Mouse (Mus musculus): ENCODE results near the gene Ntn1.

Ntn1 gene

DNA sequence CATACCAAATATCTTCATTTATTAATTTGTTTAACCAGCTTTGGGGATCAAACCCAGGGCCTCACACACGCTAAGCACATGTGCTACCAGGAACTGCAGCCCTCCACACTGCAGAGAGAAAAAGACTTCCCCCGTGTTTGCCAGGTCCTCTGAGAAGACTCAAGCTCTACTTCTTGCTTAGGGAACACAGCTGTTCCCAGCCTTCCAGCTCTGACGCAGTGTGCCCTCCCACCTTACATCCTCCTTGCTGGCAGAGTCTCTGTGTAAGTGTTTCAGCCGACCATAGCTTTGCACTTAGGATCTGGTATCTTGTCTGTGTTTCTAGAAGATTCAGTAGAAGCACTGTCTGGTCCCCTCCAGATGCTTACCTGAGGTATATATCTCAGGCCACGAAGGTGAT, 209.8 kb downstream of the Ntn1 start:
- WGBS = 67% methylated on average over 5 of the region's 5 CpGs

DNA sequence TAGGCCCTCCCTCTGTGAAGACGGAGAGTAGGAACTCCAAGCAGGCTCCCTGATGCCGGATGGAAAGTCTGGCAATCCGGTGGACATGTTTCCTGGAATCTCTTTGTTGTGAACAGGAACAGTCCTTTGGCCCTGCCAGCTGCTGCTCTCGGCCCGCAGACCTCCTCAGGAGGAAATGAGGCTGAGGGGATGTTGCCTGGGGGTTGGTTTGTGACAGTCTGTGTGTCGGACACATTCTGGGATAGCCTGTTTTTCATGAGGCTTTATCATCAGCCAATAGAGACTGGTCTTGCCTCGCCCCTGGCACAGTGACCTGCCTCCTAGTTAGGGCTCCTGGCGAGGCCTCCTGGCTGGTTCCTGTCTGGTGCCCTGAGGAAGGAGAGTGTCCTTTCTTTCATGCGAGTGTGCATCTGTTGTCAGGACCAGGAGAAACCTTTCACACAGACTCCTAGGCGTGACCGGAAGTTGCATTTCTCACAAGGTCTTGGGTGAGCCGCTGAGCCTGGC, 211.9 kb downstream of the Ntn1 start:
- 74% methylated on average over 12 of the region's 12 CpGs for WGBS

DNA sequence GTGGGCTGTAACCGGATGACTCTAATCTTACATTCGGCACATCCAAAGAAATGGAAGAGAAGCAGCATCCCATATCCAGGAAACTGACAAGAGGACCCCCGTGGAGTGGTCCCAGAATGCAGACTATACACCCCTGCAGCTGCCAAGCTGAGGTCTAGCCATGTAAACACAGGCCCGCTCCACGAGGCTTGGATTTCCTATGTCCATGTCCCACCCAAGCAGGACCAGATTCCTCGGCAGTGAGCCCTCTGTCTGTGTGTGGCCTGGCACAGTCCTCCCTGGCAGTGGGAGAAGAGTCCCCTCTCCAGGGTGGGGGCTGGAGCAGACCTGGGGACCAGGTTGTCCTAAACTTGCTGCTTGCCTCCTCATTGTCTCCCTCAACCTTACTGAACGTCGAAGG, 213.4 kb downstream of the Ntn1 start:
- WGBS = 74% methylated on average over 8 of the region's 8 CpGs

DNA sequence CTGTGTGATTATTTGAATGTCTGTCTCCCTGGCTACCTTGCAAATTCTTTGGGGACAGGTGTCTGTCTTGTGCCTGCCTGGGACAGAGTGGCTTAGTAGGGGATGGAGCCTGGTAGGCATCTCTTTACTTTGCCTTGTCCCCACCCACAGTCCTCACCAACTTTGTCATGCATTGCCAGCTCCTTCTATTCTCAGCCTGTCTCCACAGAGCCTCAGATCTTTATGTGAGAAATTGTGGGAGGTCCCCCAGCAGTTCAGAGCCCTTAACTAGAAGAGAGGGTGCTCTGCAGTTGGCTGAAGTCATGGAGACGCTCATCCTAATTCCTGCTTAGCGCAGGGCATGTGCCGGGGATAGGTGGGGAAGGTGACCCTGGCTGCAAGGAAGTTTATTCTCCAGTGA, 215.0 kb downstream of the Ntn1 start:
- WGBS = 65% methylated on average over 3 of the region's 3 CpGs

- WGBS = 82% methylated on average over 7 of the region's 7 CpGs
Measured at GRCm38 (mm10) chr11:68177415-68177814, 223.2 kb downstream of the Ntn1 start.

DNA sequence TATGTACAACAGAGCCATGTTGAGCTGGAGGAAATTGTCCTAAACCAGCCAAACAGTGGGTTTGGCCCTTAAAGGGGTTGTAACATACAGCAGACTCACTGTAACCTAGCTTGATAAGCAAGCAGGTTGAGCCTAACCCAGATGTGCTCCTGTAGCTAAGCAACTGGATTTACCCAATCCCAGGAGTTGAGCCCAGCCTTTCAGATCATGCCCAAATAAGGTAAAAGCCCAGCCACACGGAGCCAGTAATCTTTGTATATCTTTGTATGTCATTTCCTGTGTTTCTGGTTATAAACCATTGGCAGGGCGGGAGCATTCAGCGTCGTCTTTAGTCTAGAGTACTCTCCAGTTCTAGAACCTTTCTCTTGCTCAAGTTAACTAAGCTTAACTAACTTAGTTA, 224.1 kb downstream of the Ntn1 start:
- 75% methylated on average over 4 of the region's 4 CpGs for WGBS

DNA sequence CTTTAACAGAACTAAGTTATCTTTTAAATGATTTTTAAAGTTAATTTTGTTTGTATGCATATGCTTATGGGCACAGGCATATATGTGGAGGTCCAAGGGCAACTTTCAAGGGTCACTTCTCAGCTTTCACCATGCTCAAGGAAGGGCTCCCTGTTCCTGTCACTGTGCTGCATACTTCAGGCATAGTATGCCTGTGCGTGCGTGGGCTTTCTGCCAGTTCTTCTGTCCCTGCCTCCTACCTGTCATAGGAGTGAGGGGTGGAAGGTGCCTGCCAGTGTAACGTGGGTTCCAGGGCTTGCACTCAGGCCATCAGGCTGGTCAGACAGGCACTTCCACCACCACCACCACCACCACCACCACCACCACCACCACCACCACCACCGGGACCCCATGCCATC, 228.0 kb downstream of the Ntn1 start:
- WGBS = 75% methylated on average over 4 of the region's 4 CpGs

DNA sequence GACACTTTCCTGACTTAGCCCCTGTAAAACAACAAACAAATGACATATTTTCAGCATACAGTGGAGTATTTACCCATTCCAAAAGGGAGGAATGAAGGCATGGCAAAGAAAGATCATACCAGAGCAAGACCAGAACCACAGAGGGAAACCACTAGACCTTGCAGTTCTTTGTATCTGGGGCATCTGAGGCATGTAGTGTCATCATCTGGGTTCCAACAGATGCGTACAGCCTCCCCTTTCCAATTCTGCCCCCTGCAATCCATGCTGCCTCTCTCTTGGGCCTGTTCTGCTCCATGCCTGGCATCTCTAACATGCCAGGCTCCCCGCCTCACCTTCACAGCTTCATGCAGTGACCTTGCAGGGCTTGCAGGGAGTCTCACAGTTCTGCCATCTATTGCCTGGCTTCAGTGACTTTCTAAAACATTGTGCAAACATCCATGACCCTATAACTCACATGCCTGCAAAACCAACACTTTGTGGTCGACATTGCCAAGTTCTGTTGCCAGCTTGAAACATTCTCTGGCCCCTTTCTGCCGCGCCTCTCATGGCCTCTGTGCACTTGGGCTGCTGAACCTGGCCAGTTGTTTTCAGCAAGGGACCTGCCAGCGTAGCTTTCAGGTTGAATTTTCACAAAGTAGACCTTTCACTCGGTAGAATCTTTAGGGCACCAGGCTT, 228.5 kb downstream of the Ntn1 start:
- WGBS = 95% methylated on average over 7 of the region's 7 CpGs

DNA sequence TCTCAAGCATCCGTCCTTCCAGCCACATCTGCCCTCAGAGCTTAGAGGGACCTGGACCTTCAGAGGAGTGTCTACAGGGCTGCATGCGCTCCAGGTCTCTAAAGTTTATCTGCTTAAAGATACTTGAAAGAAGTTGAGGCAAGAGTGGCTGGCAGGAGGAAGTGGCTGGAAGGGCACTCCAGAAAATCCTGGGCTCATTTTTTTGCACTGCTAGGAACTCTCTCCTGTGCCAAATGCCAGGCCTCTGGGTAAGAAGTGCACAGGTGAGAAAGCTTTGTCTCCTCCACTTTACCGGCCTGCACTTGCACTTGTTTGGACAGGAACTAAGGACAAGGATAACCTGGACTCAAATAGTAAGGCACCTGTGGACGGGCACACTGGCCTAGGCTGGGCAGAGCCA, 232.2 kb downstream of the Ntn1 start:
- 94% methylated on average over 4 of the region's 4 CpGs for WGBS

DNA sequence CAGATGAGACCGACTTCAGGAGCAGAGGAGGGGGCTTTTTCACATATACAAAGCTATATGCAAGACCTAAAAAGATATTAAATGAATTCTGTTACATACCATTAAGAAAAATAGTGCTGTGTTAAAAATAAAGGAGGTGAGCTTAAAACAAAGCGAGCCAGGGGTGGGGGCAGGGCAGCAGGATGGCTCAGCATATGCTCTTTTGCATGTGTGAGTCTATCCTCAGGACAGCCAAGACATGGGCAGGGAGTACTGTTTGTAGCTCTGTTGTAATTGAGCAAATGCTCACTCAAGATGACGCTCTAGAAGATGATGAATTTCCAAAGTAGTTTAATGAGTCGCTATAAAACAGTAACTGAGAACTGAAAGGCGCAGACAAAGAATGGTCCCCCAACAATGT, 236.2 kb downstream of the Ntn1 start:
- 82% methylated on average over 5 of the region's 5 CpGs for WGBS

GRCm38 (mm10) chr11:68159867-68160266, 240.8 kb downstream of the Ntn1 start:
- WGBS = 90% methylated on average over 4 of the region's 4 CpGs
